Mouse (Mus musculus): ENCODE results near the gene Tgfbr2. TPM values are rescaled to one million over a fixed set of nuclear protein-coding genes. Genes with fewer than 3 reads are reported as not detected.
A peak's percentile ranks its signal among the peaks of the same experiment; 100 is the strongest.

Tgfbr2 gene
- total RNA-seq, 2 experiments from 2014 or later, result 10.7 to 11.7 TPM

DNA sequence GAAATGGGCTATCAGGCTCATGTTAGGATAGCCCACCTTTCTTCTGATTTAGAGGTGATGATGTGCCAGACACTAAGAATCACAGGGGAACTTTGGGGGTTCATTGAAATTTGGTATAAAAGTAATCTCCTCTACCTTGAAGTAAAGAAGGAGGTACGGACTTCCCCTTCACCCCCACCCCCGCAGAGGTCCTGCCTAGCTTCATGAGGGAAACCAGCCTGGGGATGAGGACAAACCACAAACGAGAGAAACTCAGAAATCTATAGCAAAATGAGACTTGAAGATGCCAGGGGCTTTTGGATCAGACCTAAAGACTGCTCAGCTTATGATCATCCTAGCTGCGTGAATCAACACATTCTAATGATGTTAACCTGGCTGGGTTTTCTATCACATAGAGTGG is 14.7 kb upstream of the Tgfbr2 start:
- Histone ChIP-seq H3K27ac (no peak overlapping the region), H3K4me3 (no peak overlapping the region)
- no peak for TF ChIP-seq CTCF (conservative IDR thresholded peaks at IDR 0.05)
- DNase-seq (ENCODE audit: low spot score in 2 of 2), result no peak

- DNase-seq (ENCODE audit: low spot score in 2 of 2), result peak; percentile 28 to 31
- TF ChIP-seq CTCF (conservative IDR thresholded peaks at IDR 0.05), result no peak
- no peak overlapping the region for H3K4me3 ChIP-seq
Measured at GRCm38 (mm10) chr9:116188952-116189666, 13.9 kb upstream of the Tgfbr2 start.

DNA sequence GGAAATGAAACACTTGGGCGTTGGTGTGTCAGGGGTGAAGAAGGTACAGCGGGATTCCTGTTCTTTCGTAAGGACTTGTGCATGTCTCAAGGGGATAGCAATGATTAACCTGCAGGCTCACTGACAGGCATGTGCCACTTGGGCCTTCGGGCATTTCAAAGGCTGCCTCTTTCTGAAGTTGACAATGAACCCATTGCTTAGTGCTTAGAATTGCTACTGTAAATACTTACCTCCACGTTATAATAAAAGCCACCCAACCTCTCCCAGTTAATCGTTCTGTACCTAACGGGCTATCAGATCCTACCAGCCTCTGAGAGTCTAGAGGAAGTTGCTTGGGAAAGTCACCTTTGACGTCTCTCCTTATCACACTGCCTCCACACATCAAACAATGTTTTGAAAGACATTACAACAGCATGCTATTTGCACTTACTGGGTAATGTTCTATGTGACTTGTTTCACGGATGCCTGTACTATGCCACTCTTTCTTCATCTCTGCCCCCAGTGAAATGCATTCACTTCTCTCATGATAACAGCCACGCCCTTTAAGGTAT is 12.1 kb upstream of the Tgfbr2 start:
- Histone ChIP-seq H3K4me3 (no peak overlapping the region), H3K27ac (no peak overlapping the region)
- no peak for TF ChIP-seq CTCF (conservative IDR thresholded peaks at IDR 0.05)
- no peak for DNase-seq (ENCODE audit: low spot score in 2 of 2)

More at GRCm38 (mm10) chr9:116188952-116189666, 13.9 kb upstream of the Tgfbr2 start:
- no peak overlapping the region for H3K27ac ChIP-seq

- no peak overlapping the region for H3K4me3 ChIP-seq
- DNase-seq (ENCODE audit: low spot score in 2 of 2), result no peak
- no peak for TF ChIP-seq CTCF (conservative IDR thresholded peaks at IDR 0.05)
- H3K27ac ChIP-seq, result no peak overlapping the region
Measured at GRCm38 (mm10) chr9:116184903-116185302, 9.7 kb upstream of the Tgfbr2 start.

DNA sequence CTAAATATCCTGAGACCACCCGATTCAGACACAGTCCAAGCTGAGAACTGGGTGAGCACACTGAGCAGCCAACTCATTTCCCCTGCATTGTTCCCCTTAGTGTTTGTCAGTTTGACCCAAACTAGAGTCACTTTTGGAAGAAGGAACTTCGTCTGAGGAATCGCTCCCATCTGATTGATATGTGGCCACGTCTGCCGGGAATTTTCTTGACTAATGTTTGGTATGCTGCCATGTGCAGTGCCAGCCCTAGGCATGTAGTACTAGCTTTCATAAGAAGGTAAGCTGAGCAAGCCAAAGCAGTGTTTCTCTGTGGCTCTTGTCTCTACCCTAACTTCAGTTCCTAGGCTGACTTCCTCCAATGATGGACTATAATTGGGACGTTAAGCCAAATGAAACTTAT is 7.9 kb upstream of the Tgfbr2 start:
- no peak for TF ChIP-seq CTCF (conservative IDR thresholded peaks at IDR 0.05)
- DNase-seq (ENCODE audit: low spot score in 2 of 2), result no peak

GRCm38 (mm10) chr9:116181608-116182007 is 6.4 kb upstream of the Tgfbr2 start:
- TF ChIP-seq CTCF (conservative IDR thresholded peaks at IDR 0.05), result no peak
- DNase-seq (ENCODE audit: low spot score in 2 of 2), result no peak
- no peak overlapping the region for H3K27ac ChIP-seq
- no peak overlapping the region for H3K4me3 ChIP-seq

More for the DNA sequence above, 7.9 kb upstream of the Tgfbr2 start:
- H3K4me3 ChIP-seq, result no peak overlapping the region
- no peak overlapping the region for H3K27ac ChIP-seq

DNA sequence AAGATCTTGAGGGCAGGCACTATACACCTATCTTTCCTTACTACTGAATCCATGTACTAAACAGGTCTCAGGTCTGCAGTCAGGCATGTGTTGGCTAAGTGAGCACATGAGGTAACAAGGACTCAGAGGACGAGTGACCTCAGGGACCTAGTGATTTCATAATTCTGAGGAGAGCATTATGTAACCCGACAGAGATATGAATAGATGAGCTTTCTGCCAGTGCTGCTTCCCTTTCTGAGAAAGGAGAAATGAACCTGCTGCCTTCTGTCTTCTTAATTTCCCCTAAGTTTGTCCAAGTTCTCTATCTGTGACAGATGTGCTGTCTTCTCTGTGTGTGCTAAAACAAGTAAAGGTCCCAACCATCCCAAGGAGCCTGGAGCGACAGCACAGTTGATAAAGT is 3.0 kb upstream of the Tgfbr2 start:
- no peak overlapping the region for H3K4me3 ChIP-seq
- DNase-seq (ENCODE audit: low spot score in 2 of 2), result no peak
- no peak for TF ChIP-seq CTCF (conservative IDR thresholded peaks at IDR 0.05)
- H3K27ac ChIP-seq, result no peak overlapping the region

DNA sequence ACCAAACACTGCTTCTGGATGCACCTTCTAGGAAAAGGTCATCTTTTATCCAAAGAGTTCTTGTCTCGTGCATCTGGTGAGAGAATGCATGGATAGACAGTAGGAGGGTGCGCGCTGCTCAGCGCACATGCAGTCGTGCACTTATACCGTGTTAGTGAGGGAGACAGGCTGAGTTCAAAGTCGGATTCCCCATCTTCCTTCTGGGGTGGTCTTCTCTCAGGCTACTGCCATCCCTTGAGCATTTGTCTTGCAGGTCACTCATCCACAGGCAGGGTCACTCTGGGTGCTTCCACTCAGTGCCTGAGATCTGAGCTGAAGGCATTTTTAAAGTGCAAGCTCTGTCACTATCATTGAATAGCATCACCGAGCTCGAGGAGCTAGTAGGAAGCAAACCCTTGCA is 1.9 kb upstream of the Tgfbr2 start:
- no peak for TF ChIP-seq CTCF (conservative IDR thresholded peaks at IDR 0.05)
- Histone ChIP-seq H3K4me3 (no peak overlapping the region), H3K27ac (no peak overlapping the region)
- DNase-seq (ENCODE audit: low spot score in 2 of 2), result no peak

DNA sequence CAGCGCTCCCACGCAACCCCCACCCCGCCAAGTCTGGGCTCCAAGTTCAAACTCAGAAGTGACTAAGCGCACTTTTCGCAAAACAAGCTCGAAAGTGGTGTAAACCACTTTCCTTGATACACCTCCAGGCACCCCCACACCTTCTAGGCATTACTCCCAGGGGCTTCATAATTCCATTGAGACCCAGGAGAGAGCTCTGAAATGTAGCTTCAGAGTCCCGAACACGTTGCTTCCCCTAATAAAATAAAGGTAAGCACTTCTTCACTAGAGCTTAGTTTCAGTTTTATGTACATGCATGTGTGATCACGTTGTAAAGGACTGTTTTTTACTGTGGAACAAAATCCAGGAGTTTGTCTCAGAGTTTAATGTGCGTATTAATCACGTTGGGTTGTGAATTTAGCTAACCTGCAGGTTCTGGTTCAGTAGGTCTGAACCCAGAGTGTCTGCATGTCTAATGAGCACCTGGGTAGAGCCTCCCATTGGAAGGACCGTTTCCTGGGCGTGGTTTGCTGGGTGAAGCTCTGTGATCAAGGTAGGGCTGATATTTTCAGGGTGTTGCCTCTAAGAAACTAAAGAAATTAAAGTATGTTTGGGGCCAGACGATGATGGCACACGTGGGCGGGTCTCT is 442 bp upstream of the Tgfbr2 start:
- no peak for TF ChIP-seq CTCF (conservative IDR thresholded peaks at IDR 0.05)
- Histone ChIP-seq H3K27ac (peak overlapping the region; percentile 95), H3K4me3 (peak overlapping the region; percentile 71)
- no peak for DNase-seq (ENCODE audit: low spot score in 2 of 2)

- peak overlapping the region; percentile 71 for H3K4me3 ChIP-seq
- peak overlapping the region; percentile 95 for H3K27ac ChIP-seq
- no peak for TF ChIP-seq CTCF (conservative IDR thresholded peaks at IDR 0.05)
- no peak for DNase-seq (ENCODE audit: low spot score in 2 of 2)
Measured at GRCm38 (mm10) chr9:116173473-116174170, 1.5 kb downstream of the Tgfbr2 start.

DNA sequence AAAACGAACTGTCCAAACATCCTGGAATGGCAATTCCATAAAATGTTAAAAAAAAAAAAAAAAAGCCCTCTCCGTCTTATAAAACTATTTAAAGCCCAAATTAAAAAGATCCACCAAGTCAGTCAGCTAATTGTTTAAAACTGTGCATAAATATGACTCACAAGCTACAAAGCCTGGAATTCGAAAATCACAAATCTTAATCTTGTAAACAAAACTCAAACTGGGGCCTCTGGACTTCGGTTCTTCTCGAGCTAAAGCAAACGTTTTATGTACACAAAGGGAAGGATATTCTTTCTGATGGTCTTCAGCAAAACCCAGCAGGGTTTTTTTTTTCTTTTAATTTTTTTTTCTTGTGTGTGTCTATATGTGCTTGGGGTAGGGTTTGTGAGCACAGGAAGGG is 2.1 kb downstream of the Tgfbr2 start:
- no peak for TF ChIP-seq CTCF (conservative IDR thresholded peaks at IDR 0.05)
- DNase-seq (ENCODE audit: low spot score in 2 of 2), result no peak
- peak overlapping the region; percentile 33; the same call in 1 of the 2 replicates for H3K4me3 ChIP-seq
- H3K27ac ChIP-seq, result peak overlapping the region; percentile 52; the same call in 1 of the 2 replicates

DNA sequence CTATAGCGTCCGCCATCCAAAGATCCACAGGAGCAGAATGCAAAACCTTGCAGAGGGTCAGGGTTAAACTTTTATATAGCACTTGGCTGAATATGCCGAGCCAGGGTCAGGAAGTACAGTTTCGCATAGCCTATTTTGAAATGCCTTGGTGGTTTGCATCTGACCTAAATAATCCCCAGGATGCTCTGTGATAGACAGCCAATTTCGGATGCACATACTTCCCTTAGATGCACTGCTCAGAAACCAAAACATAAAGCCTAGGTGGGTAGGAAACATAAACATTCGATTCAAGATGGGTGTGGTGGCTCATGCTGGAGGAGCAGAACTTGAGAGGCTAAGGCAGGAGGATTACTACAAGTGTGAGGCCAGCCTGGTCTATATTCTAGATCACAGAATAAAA is 6.1 kb downstream of the Tgfbr2 start:
- H3K4me3 ChIP-seq, result no peak overlapping the region
- no peak for DNase-seq (ENCODE audit: low spot score in 2 of 2)
- H3K27ac ChIP-seq, result no peak overlapping the region
- TF ChIP-seq CTCF (conservative IDR thresholded peaks at IDR 0.05), result no peak

GRCm38 (mm10) chr9:116167304-116167880 is 7.8 kb downstream of the Tgfbr2 start:
- TF ChIP-seq CTCF (conservative IDR thresholded peaks at IDR 0.05), result no peak
- no peak for DNase-seq (ENCODE audit: low spot score in 2 of 2)
- Histone ChIP-seq H3K4me3 (no peak overlapping the region), H3K27ac (no peak overlapping the region; the same call in 1 of the 2 replicates)
